Mouse (Mus musculus) natural killer cell, adult 2 months (primary cell): ENCODE measurements around the gene Slc8b1.
A peak's percentile ranks its signal among the peaks of the same experiment; 100 is the strongest.

Source experiments
- DNase-seq, 2 experiments: peaks; one replicate each; pipeline ENCODE4 v3.0.0; 2022; ENCODE audit warnings: low spot score in 2 of 2

Slc8b1 gene

DNA sequence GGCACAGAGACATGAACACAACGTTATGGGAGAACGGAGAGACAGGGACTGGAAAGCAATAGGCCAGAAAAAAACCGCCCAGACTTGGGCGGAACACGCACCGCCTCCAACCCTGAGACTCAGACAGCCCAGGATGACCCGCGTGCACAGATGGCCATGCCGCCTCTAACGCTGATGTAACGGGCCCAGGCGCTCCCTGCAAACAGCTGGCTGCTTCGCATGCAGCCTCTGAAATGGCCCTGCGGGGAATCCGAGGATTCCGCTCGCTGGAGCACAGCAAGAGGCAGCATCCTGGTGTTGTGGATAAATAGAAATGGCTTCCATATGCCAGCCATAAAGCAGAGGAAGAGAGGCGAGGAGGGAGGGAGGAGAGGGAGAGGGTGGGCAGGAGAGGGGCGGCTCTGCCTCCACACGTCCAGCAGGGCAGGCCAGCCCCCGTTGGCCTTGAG lies 56.3 kb downstream of the Slc8b1 start:
- DNase-seq, result no peak

DNA sequence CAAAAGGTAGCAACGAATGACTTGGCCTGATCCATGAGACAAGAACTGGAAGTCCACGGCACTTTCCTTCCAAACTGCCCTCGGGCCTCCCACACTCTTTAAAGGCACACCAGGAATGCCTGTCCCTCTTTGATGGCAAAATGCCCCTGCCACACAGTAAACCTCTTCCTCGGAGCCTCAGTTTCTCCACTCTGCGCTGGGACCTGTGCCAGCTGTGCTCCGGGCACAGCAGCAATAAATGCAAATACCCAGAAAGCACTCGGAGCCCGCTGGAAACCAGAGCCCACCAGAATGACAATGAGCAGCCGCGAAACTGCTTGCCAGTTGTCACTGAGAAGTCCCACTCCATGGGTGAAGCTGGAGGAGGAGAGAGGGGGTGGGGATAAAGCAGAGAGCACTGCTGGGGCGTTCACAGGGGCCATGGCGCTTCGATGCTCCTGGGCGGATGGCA lies 56.8 kb downstream of the Slc8b1 start:
- DNase-seq, result no peak

DNA sequence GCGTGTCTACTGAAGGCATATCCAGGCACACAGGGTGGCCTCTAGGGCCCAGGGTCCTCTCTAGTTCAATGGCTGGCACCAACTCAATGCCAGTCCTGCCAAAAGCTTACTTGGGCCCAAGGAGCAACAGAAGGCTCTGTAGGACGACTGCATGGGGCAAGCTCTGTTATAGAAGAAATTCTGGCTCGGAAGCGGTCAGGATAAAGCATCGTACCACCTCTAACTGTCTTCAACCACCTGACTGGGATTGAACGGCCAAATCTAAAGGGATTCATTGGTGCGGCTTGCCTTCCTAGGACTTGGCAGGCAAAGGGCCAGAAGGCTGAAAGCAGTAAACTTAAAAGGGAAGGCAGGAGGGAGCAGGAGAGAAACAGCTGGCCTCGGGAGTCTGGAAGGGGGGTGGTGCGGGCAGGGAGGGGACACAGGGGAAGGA lies 57.4 kb downstream of the Slc8b1 start:
- no peak for DNase-seq

DNA sequence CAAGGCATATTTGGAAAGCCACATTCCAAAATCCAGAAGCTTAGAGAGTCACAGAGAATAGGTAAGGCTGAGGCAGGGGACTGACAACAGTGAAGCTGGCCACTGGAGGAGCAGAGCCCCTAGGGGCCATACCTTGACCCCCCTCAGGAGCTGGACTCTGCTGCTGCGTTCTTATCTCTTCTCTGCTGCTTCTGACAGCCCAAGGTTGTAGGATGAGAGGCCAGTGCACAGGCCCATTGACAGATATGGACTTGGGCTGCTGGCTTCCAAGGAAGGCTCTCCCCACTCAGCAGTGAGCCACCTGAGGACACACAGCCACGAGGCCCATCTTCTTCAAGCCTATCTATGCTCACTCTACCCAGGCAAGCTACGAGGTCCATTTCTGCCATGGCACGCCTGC lies 58.0 kb downstream of the Slc8b1 start:
- DNase-seq, result no peak

DNA sequence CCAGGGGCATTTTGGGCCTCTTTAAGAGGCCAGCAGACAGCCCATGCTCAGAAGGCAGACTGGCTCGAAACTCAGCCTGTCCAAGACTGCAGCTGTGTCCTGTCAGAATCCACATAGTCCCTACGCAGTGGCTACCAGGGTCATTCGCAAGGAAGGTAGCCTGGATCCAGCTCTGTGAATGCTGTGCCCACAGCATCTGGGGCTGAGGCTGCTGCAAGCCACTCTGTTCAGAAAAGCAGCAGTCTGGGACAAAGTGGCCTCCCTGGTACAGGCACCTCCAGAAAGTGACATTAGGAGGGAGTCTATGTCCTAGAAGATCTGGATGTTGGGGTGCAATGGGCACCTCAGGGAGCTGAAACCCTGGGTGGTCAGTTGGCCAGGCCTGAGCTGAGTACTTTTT lies 58.8 kb downstream of the Slc8b1 start:
- DNase-seq, result no peak

DNA sequence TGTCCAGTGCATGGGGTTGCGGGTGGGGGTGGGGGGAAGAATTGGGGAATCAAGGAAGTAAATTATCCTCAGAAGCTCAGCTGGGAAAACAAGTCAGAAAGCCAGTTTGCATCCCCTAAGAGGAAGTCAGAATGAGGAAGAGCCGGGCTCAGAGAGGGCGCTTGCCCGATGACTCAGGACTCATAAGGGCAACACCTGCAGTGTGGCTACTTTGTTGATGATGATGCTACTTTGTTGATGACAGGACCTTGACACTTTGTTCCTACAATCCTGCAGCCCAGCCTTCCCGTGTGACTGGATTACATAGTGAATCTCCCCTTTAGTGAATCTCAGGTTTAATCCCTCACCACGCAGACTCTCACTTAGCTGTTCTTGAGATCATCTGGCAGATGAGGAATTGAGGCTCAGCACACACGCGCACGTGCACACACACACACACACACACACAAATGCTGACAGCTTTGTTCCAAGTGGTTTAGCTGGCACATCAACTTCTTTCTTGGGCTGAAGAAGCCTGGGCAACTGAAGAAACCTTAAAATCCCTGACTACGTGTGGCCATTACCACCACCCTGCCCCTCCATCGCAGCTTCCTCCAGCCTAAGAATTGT lies 59.4 kb downstream of the Slc8b1 start:
- DNase-seq, result peak in 1 of 2 experiments; percentile 18

DNA sequence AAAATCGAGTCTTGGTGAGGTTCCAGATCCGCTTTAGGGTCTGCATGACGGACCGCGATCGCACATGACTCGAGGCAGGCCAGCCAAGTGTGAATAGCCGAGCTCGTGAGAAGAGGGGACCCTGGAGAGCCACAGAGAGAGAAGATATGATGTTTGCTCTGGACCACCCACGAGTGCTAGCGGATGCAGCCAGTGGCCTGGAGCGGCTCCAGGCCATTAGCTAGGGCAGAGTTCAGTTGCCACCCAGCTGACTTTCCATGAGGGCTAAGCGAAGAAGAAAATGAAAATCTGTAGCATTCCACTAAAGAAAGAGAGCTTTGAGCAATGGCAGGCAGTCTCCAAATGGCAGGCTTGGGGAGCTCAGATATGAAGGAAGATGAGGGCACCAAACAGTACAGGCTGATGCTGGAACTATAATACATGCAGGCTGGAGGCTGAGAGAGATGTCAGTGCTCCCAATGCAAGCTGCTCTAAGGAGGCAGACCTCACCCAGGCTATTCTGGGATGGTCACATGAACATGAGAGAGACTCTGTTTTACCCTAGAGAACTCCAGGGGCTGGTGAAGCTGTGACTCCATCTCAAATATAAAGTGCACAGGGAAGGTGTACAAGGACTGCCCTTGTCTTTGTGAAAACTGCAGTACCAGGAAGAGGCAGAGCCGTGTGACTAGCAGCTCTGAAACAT lies 60.2 kb downstream of the Slc8b1 start:
- DNase-seq, result no peak

DNA sequence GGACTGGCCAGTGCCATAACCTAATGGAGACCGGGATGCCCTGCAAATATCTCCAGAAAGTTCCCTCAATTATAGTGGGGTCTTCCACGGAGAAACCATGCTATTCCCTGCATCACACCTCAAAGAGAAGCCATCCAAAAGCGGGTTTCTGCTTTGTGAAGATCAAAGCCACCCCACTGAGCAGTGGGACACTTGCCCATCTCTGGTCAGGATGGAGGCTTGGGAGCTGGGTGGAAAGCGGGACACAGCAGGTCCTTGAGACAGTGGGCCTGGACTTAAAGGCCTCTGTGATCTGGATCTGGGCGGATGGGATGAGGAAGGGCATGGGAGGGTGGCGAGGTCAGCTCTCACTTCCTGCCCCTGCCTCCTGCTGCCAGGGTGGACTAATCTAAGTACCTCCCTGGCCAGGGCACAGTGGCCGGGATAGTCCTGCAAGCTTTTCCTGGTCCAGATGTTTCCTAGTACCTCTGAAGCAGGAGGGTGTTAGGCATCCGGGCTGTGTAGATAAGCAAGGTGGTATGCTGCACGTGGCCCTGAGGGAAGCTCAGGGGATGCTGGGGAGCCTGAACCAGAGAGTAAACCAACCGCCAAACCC lies 63.6 kb downstream of the Slc8b1 start:
- DNase-seq, result no peak

DNA sequence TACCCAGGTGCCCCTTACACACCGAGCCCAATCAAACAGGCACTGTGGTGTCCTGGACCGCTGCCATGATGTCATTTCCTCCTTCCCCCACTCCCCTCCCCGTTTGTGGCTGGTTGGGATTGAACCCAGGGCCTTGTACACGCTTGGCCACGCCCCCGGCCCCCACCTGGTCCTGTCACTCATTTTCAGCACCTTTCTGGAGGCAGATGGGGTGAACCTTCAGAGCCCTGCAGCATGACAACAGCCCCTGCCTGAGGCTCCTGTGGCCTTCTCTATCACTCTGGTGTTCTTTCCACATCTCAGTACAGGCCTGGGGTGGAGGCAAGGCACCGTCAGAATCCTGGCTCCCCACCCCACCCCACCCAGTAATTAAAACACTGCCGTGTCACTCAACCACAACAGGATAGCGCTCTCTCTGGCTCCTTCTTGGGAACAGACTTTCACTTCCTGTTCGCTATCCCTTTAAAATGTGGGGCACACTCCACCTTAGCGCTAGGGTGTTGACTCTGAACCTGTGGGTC lies 65.9 kb downstream of the Slc8b1 start:
- DNase-seq, result no peak

DNA sequence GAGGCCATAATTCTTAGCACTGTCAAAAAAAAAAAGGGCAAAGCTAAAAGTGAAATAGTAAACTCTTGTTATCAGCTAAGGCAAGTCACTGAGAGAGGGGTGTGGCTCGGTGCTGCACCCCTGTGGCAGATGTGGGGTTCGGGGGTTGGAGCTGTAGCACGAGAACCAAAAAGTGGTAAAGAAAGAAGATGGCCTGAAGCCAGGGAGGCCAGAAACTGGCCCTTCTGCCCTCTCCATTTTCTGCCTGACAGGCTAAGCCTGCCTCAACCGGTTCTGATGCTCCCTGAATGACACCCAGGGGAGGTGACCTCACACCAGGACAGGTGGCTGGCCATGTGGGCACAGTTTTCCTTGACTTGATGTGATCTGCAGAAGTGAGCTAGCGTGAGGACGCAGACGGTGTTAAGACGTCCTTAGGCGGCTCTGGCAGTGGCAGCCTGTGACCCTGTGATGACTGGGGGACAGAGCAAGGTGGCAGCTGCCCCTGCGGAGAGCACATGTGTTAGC lies 67.0 kb downstream of the Slc8b1 start:
- DNase-seq, result peak; percentile 33 to 37

DNA sequence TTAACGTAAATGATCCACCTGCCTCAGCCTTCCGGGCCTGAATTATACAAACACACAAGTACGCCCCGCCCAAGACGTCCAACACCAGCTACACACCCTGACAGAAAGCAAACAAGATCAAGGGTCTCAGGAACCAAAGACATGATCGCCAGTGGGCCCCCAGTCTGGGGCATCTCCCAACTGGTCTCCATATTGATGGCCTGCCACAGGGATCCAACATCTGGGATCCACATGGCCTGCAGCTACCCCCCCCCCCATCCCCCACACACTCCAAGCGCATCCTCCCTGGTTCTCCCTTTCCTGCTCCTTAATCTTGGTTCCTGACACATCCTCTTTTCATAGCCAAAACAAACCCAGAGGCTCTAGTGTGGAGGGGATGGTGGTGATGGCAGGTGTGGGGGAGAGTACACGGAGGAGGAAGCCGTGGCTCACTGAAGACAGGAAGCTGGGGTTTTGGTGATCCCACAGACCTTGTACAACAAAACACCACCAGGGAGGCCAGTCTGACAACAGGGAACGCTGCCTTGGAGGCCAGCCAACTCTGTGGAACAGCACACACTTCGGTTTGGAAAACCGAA lies 67.6 kb downstream of the Slc8b1 start:
- DNase-seq, result peak; percentile 56 to 64

DNA sequence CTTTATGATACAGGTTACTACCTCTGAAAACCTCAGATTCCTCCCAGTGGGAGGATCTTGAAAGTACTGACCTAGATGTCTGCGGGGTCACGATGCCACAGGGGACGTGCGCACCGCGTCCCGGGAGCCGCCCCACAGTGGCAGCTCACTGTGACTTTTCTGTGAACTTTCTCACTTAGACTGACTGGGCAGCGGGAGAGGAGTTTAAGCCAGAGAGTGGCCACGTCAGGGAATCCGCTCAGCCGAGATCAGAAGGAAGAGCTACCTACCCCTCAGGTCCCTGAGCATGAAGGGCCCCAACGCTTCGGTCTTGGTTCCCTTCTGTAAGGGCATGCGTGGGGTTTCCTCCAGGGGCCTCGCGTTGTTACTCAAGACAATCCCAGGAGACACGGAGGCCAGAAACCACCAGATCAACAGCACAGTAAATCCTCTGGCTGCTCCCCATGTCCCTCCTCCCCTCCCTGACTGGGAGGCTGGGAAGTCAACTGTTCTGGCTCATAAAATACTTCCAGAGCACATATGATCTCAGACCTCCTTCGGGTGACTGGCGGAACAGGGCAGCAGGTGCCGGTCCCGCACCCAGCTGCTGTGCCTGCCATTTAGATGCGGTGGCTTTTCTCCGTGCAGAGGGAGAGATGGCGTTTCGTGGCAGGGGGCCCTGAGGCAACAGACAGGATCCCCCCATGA lies 68.4 kb downstream of the Slc8b1 start:
- DNase-seq, result peak; percentile 30 to 45

DNA sequence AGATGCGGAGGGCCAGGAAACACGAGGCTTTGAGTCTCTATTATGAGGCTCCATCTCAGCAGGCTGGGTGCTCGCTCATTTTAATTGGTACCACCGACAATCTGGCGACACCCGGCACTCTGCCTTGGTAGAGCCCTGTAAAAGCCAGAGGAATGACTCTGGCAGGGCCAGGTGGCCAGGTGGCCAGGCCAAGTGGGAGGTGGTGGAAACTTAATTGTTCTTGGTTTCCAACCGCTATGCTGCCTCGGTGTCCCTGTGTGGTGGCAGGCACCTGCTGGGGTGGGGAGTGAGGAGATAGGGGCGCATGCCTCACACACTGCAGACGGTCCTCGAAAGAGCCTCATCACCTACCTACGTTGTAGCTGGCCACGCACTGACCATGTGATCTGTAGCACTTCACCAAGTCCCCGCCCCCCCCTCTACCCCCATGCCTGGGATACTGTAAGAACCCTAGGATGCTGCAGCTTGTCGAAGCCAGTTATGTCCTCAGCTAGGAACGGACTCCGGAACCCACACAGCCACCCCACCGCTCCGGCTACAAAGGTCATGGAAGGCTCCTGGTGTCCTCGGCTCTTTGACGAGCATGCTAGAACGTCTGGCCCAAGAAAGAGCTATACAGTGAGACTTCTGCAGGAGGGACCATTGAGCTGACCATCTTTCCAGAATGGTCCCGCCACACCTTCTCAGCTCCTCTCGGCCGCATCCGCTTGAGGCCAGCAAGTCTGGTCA lies 69.1 kb downstream of the Slc8b1 start:
- DNase-seq, result no peak

DNA sequence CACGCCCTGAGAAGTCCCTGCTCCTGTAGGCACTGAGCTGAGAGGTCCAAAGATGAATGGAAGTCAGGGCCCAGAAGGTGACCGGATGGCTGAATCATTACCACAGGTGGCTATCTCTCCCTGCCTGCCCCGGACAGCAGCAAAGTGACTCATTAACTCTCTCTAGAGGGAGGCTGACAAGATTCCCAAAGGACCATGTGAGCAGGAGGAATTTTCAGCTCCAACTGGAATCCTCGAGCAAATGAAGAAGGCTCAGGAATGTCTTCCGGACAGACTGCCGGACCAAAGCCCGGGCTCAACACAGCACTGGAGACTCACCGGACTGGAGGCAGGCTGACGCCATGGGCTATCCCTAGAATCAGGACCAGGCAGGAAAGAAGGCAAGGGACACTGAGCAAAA lies 71.0 kb downstream of the Slc8b1 start:
- no peak for DNase-seq

DNA sequence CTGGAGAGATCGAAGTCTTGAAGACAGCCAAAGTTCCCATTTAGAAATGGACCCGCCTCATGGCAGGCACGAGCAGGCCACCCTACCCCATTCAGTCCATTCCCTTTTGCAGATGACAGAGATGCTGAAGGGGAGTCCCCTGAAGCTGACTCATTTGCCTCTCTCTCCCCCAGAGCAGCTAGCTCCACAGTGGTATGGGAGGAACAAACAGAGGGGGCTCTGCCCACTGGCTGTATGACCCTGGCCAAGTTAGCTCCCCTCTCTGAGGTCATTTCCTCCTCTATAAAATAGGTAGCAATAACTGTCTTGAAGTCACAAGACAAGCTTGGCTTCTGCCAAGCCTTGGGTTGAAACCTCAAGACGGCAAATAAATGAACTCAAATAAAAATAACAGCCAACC lies 72.5 kb downstream of the Slc8b1 start:
- peak in 1 of 2 experiments; percentile 55 for DNase-seq
